Mouse (Mus musculus): ENCODE results near the gene Gclc. TPM values are rescaled to one million over a fixed set of nuclear protein-coding genes. Genes with fewer than 3 reads are reported as not detected.
A peak's percentile ranks its signal among the peaks of the same experiment; 100 is the strongest.

Gclc gene
- polyA plus RNA-seq, 1 experiment from 2014 or later = 44.6 TPM

DNA sequence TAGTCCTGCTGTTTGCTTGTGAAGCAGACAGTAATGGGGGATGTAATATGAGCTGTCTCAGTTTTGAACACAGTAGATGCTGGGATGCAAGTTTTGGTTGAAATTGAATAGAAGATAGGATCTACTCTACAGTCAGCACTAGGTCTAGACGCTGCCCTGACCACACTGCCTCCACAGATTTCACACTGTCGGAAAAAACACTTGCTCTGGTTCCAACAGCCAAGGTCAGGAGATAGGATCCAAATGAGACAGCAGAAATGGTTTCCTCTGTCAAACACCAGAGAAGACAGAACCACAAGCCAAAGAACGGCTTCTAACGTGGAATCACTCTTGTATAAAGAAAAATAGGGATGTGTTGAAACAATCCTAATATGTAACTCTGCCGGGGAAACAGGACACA is 41.0 kb upstream of the Gclc start:
- Histone ChIP-seq H3K4me3 (replicated peaks; ENCODE audit: low read depth, low read length) (no peak overlapping the region), H3K36me3 (ENCODE audit: insufficient read depth, low read length) (no peaks in the 10 kb centered on the region), H3K4me1 (replicated peaks; ENCODE audit: insufficient read depth, low read length) (no peaks in the 10 kb centered on the region), H3K27me3 (ENCODE audit: insufficient read depth, low read length) (no peaks in the 10 kb centered on the region), H3K4me2 (ENCODE audit: low read length) (no peak overlapping the region), H3K9ac (ENCODE audit: low read depth, low read length) (no peak overlapping the region), H3K27ac (no peak overlapping the region), H3K9me3 (replicated peaks; ENCODE audit: low read length) (no peaks in the 10 kb centered on the region)
- no peak for TF ChIP-seq CTCF (IDR thresholded peaks at IDR 0.05; ENCODE audit: low read depth)
- no peak for DNase-seq (ENCODE audit: low spot score)
- ATAC-seq (replicated peaks; ENCODE audit: low FRiP score, low read depth) = no peak
- WGBS = 73% methylated on average over 5 of the region's 5 CpGs

DNA sequence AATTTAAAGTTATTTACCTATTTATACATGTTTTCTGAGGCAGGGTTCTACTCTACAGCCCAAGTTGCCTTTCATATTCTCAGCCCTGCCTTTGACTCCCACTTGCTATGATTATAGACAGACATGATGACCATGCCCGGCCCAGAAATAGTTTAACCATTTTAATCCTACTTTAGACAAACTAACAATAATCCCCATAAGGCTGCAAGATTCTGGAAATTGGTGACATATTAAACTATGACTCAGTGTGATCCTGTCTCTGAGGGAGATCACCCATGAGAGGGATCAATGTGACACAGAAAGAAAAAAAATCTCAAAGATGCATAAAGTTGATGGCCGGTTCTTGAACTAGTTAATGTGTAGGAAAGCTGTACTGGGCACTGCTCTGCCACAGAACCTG is 39.1 kb upstream of the Gclc start:
- ATAC-seq (replicated peaks; ENCODE audit: low FRiP score, low read depth) = no peak
- no peaks in the 10 kb centered on the region for H3K27me3 ChIP-seq (ENCODE audit: insufficient read depth, low read length)
- H3K9ac ChIP-seq (ENCODE audit: low read depth, low read length) = no peak overlapping the region
- H3K27ac ChIP-seq = no peak overlapping the region
- WGBS = 75% methylated on average over 2 of the region's 2 CpGs
- DNase-seq (ENCODE audit: low spot score) = peak; percentile 4
- no peaks in the 10 kb centered on the region for H3K4me1 ChIP-seq (replicated peaks; ENCODE audit: insufficient read depth, low read length)
- H3K9me3 ChIP-seq (replicated peaks; ENCODE audit: low read length) = no peaks in the 10 kb centered on the region
- no peak overlapping the region for H3K4me2 ChIP-seq (ENCODE audit: low read length)
- no peak overlapping the region for H3K4me3 ChIP-seq (replicated peaks; ENCODE audit: low read depth, low read length)
- TF ChIP-seq CTCF (IDR thresholded peaks at IDR 0.05; ENCODE audit: low read depth) = no peak
- H3K36me3 ChIP-seq (ENCODE audit: insufficient read depth, low read length) = no peaks in the 10 kb centered on the region

DNA sequence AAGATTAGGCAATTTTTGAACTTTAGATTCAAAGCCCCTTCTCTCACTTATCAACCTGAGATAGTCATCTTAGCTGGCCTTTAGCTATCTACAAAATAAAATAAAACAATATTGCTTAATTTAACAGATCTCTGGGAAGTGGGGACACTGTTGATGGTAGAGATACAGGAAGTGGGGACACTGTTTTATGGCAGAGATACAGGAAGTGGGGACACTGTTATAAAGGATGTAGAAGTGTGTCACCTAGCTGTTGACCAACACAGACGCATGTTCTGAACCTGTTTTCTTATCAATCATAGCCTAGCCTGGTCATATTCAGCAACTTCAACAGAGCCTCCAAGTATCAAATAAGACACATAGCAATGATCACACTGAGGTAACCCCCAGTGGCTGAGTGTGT is 38.3 kb upstream of the Gclc start:
- no peaks in the 10 kb centered on the region for H3K9me3 ChIP-seq (replicated peaks; ENCODE audit: low read length)
- H3K27ac ChIP-seq = no peak overlapping the region

DNA sequence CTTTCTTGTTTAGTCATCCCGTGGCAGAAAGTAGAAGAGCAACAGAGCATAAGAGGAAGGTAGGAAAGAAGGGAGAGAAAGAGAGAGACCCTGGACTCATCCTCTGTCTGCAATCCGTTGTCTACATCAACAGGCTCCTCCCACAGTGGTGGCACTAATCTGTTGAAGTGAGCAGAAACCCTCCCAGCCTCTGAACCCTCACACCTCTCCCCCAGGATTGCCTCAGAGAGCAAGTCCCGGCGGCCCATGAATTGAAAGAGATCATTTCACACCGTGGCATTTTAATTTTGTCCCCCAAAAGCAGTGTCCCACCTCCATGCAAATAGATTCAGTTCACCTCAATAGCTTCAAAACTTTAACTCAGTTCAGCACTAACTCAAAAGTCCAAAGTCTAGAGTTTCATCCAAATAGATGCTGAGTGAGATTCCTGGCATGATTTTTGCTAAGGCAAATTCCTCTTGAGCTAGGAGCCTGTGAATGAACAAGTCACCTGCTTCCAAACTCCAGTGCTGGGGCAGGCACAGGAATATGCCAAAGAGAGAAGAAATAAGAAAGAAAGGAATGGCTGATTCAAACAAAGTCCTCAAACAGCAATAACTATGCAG is 36.4 kb upstream of the Gclc start:
- ATAC-seq (replicated peaks; ENCODE audit: low FRiP score, low read depth) = no peak
- Histone ChIP-seq H3K9me3 (replicated peaks; ENCODE audit: low read length) (no peaks in the 10 kb centered on the region), H3K9ac (ENCODE audit: low read depth, low read length) (no peak overlapping the region), H3K27me3 (ENCODE audit: insufficient read depth, low read length) (no peaks in the 10 kb centered on the region), H3K4me2 (ENCODE audit: low read length) (no peak overlapping the region), H3K36me3 (ENCODE audit: insufficient read depth, low read length) (no peaks in the 10 kb centered on the region), H3K4me1 (replicated peaks; ENCODE audit: insufficient read depth, low read length) (no peaks in the 10 kb centered on the region), H3K4me3 (replicated peaks; ENCODE audit: low read depth, low read length) (no peak overlapping the region), H3K27ac (no peak overlapping the region)
- WGBS = 54% methylated on average over 5 of the region's 5 CpGs
- no peak for TF ChIP-seq CTCF (IDR thresholded peaks at IDR 0.05; ENCODE audit: low read depth)
- DNase-seq (ENCODE audit: low spot score) = peak; percentile 17

More for the DNA sequence above, 38.3 kb upstream of the Gclc start:
- 88% methylated on average over 1 of the region's 1 CpGs for WGBS
- Histone ChIP-seq H3K4me3 (replicated peaks; ENCODE audit: low read depth, low read length) (no peak overlapping the region), H3K27me3 (ENCODE audit: insufficient read depth, low read length) (no peaks in the 10 kb centered on the region), H3K36me3 (ENCODE audit: insufficient read depth, low read length) (no peaks in the 10 kb centered on the region), H3K4me1 (replicated peaks; ENCODE audit: insufficient read depth, low read length) (no peaks in the 10 kb centered on the region), H3K4me2 (ENCODE audit: low read length) (no peak overlapping the region), H3K9ac (ENCODE audit: low read depth, low read length) (no peak overlapping the region)
- ATAC-seq (replicated peaks; ENCODE audit: low FRiP score, low read depth) = no peak
- no peak for TF ChIP-seq CTCF (IDR thresholded peaks at IDR 0.05; ENCODE audit: low read depth)
- no peak for DNase-seq (ENCODE audit: low spot score)

DNA sequence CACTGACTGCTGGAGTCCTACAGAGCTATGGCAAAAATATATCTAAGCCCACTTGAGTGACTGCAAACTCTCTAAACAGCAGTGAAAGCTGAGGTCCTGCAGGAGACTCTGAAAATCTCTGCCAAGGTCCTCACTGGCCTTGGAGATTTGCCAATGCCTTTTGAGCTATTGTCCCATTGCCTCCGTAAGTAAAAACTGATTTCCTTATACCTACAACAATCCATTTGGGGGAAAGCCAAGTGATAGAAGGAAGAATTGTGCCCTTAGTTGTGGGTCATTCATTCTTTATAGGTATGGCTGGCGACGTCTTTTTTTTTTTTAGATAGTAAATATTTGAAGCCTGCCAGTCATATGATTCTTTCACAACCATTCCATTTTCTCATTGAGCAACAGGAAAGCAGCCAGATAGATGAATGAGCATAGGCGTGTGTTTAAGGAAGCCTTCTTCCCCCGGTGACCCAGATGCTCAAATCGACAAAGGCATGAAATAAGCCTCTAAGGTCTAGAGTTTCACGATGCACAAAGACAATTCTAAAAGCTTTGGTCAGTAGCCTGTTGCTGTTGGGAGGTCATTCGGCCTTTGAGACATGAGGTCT is 35.4 kb upstream of the Gclc start:
- Histone ChIP-seq H3K4me1 (replicated peaks; ENCODE audit: insufficient read depth, low read length) (no peaks in the 10 kb centered on the region), H3K27ac (no peak overlapping the region), H3K36me3 (ENCODE audit: insufficient read depth, low read length) (no peaks in the 10 kb centered on the region), H3K9ac (ENCODE audit: low read depth, low read length) (no peak overlapping the region), H3K4me2 (ENCODE audit: low read length) (no peak overlapping the region), H3K4me3 (replicated peaks; ENCODE audit: low read depth, low read length) (no peak overlapping the region), H3K9me3 (replicated peaks; ENCODE audit: low read length) (no peaks in the 10 kb centered on the region), H3K27me3 (ENCODE audit: insufficient read depth, low read length) (no peaks in the 10 kb centered on the region)
- no peak for TF ChIP-seq CTCF (IDR thresholded peaks at IDR 0.05; ENCODE audit: low read depth)
- 59% methylated on average over 8 of the region's 8 CpGs for WGBS
- no peak for DNase-seq (ENCODE audit: low spot score)
- ATAC-seq (replicated peaks; ENCODE audit: low FRiP score, low read depth) = no peak

DNA sequence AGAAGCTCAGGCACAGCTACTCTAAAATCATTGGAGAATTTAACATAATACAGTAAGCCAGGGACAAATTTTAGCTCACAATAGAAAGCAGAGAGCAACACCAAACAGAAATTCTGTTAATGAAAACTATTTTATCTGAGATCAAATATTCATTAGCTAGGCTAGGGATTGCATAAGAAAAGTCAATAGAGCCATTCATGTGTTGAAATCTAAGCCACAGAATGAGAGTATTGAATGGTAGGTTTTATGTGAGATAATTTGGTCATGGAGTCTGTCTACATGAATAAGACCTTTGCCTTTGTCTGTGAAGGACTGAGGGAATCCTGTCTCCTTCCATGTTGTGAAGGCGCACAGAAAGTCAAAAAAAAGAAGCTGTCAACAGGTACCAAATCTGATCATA is 34.7 kb upstream of the Gclc start:
- Histone ChIP-seq H3K9me3 (replicated peaks; ENCODE audit: low read length) (no peaks in the 10 kb centered on the region), H3K4me2 (ENCODE audit: low read length) (no peak overlapping the region), H3K4me3 (replicated peaks; ENCODE audit: low read depth, low read length) (no peak overlapping the region), H3K4me1 (replicated peaks; ENCODE audit: insufficient read depth, low read length) (no peaks in the 10 kb centered on the region), H3K36me3 (ENCODE audit: insufficient read depth, low read length) (no peaks in the 10 kb centered on the region), H3K27me3 (ENCODE audit: insufficient read depth, low read length) (no peaks in the 10 kb centered on the region), H3K27ac (no peak overlapping the region), H3K9ac (ENCODE audit: low read depth, low read length) (no peak overlapping the region)
- ATAC-seq (replicated peaks; ENCODE audit: low FRiP score, low read depth) = no peak
- 94% methylated on average over 1 of the region's 1 CpGs for WGBS
- no peak for TF ChIP-seq CTCF (IDR thresholded peaks at IDR 0.05; ENCODE audit: low read depth)
- DNase-seq (ENCODE audit: low spot score) = no peak

DNA sequence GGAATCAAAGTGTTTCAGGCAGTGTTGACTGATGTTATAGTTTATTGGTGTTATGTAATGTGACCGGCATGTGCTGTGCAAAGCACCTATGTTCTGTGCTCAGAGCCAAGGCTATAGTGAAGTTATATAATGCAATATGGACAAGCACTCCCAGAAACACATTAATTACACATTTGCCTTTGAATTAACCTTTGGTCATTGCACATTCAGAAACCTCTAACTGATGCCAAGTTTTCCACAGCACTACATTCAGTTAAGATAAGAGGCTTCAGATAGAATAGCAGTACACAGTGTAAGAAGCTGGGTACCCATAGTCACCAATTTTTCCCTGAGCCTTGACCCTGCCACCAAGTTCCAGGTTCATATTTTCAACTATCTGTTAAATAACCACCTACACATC is 32.0 kb upstream of the Gclc start:
- no peak for TF ChIP-seq CTCF (IDR thresholded peaks at IDR 0.05; ENCODE audit: low read depth)
- no peak overlapping the region for H3K27ac ChIP-seq
- H3K4me3 ChIP-seq (replicated peaks; ENCODE audit: low read depth, low read length) = no peak overlapping the region
- H3K9me3 ChIP-seq (replicated peaks; ENCODE audit: low read length) = no peaks in the 10 kb centered on the region; the same call in 1 of the 2 replicates
- no peak for ATAC-seq (replicated peaks; ENCODE audit: low FRiP score, low read depth)
- no peak for DNase-seq (ENCODE audit: low spot score)
- no peaks in the 10 kb centered on the region for H3K36me3 ChIP-seq (ENCODE audit: insufficient read depth, low read length)
- no peak overlapping the region for H3K4me2 ChIP-seq (ENCODE audit: low read length)
- H3K27me3 ChIP-seq (ENCODE audit: insufficient read depth, low read length) = no peaks in the 10 kb centered on the region
- 75% methylated on average over 1 of the region's 1 CpGs for WGBS
- H3K4me1 ChIP-seq (replicated peaks; ENCODE audit: insufficient read depth, low read length) = no peaks in the 10 kb centered on the region
- no peak overlapping the region for H3K9ac ChIP-seq (ENCODE audit: low read depth, low read length)
